Mouse (Mus musculus) stomach, postnatal 0 days (tissue): ENCODE measurements around the gene Rubcnl. TPM values are rescaled to one million over a fixed set of nuclear protein-coding genes. Genes with fewer than 3 reads are reported as not detected.

ENCODE experiments used
- ATAC-seq: fragments of 200-750 bp; cut with Nextera tagmentation; 2 replicates; pipeline ENCODE4 v1.8.0; 2017; ENCODE audit not compliant: low FRiP score, low TSS enrichment
- DNase-seq: peaks from one replicate; pipeline ENCODE4 v3.0.0-alpha.2; 2016; ENCODE audit warnings: low spot score
- H3K27ac ChIP-seq: fragments of 300-500 bp; sonication (generic); replicated peaks from 2 replicates; pipeline ENCODE4 v1.5.1; 2014; ENCODE audit warnings: mild to moderate bottlenecking, control low read depth
- H3K27me3 ChIP-seq: fragments of 300-500 bp; sonication (generic); 2 replicates; pipeline ENCODE4 v1.6.1; 2014; ENCODE audit warnings: low read length; ENCODE audit not compliant: control insufficient read depth, insufficient read depth
- H3K36me3 ChIP-seq: fragments of 300-500 bp; sonication (generic); 2 replicates; pipeline ENCODE4 v1.6.1; 2014; ENCODE audit warnings: low read length, mixed read lengths; ENCODE audit not compliant: control insufficient read depth, insufficient read depth
- H3K4me1 ChIP-seq: fragments of 300-500 bp; sonication (generic); replicated peaks from 2 replicates; pipeline ENCODE4 v1.6.1; 2014; ENCODE audit warnings: antibody characterized with exemption; ENCODE audit not compliant: control insufficient read depth, insufficient read depth
- H3K4me2 ChIP-seq: fragments of 300-500 bp; sonication (generic); replicated peaks from 2 replicates; pipeline ENCODE4 v1.6.1; 2014; ENCODE audit warnings: low read depth, mild to moderate bottlenecking, control low read depth, moderate library complexity
- H3K4me3 ChIP-seq: fragments of 300-500 bp; sonication (generic); 2 replicates; pipeline ENCODE4 v1.5.1; 2014; ENCODE audit warnings: low read depth, low read length, control low read depth
- H3K9ac ChIP-seq: fragments of 300-500 bp; sonication (generic); 2 replicates; pipeline ENCODE4 v1.6.1; 2014; ENCODE audit warnings: mild to moderate bottlenecking, low read length, control low read depth, mixed read lengths
- H3K9me3 ChIP-seq: fragments of 300-500 bp; sonication (generic); 2 replicates; pipeline ENCODE4 v1.6.1; 2016; ENCODE audit warnings: low read length; ENCODE audit not compliant: control insufficient read depth
- CTCF ChIP-seq: IDR thresholded peaks from 2 replicates; pipeline ENCODE4 v1.5.1; 2016; ENCODE audit warnings: antibody characterized with exemption, low read depth, mild to moderate bottlenecking, moderate library complexity
- EP300 ChIP-seq: optimal IDR thresholded peaks from 2 replicates; pipeline ENCODE3; 2016; ENCODE audit warnings: antibody characterized with exemption
- WGBS: fragments of 180-500 bp; shearing (Covaris S2); extraction: QIAGEN DNeasy Blood & Tissue Kit; methylation state at CpG from one replicate; pipeline ENCODE4 v1.1.7; 2014; 5-methylcytosine and 5-hydroxymethylcytosine counted together
- polyA plus RNA-seq: library from polyadenylated mRNA; unstranded; fragments of >200 nt; fragmentation: Nextera tagmentation; extraction: Ambion mirVana; gene quantifications from 2 replicates; pipeline ENCODE4 v1.2.1, GENCODE M21; 2015

Gene Rubcnl
- polyA plus RNA-seq, 1 experiment from 2014 or later, result 0.27 TPM

GRCm38 (mm10) chr14:74990504-74990903 is 25.3 kb upstream of the Rubcnl start:
- H3K27ac ChIP-seq, result no peak overlapping the region
- no peak overlapping the region for H3K4me3 ChIP-seq
- no peak overlapping the region for H3K9ac ChIP-seq
- H3K4me2 ChIP-seq, result no peak overlapping the region
- WGBS, result 3% methylated on average over 1 of the region's 1 CpGs
- no peaks in the 10 kb centered on the region for H3K36me3 ChIP-seq
- ATAC-seq, result 0 out of 2 replicates have a peak, but pooled peaks have one; percentile 60
- no peak for DNase-seq
- no peaks in the 10 kb centered on the region for H3K9me3 ChIP-seq
- TF ChIP-seq CTCF, result peak; percentile 83
- no peak for TF ChIP-seq EP300
- no peaks in the 10 kb centered on the region for H3K4me1 ChIP-seq
- no peaks in the 10 kb centered on the region for H3K27me3 ChIP-seq

GRCm38 (mm10) chr14:74996556-74996955 is 19.3 kb upstream of the Rubcnl start:
- Histone ChIP-seq H3K9ac (no peak overlapping the region), H3K4me3 (no peak overlapping the region), H3K36me3 (no peaks in the 10 kb centered on the region), H3K4me1 (no peaks in the 10 kb centered on the region), H3K27ac (peak overlapping the region; percentile 35; the same call in 1 of the 2 replicates), H3K4me2 (no peak overlapping the region), H3K9me3 (no peaks in the 10 kb centered on the region), H3K27me3 (no peaks in the 10 kb centered on the region)
- no peak for ATAC-seq
- DNase-seq, result no peak
- TF ChIP-seq CTCF, result no peak
- WGBS, result 39% methylated on average over 3 of the region's 3 CpGs

DNA sequence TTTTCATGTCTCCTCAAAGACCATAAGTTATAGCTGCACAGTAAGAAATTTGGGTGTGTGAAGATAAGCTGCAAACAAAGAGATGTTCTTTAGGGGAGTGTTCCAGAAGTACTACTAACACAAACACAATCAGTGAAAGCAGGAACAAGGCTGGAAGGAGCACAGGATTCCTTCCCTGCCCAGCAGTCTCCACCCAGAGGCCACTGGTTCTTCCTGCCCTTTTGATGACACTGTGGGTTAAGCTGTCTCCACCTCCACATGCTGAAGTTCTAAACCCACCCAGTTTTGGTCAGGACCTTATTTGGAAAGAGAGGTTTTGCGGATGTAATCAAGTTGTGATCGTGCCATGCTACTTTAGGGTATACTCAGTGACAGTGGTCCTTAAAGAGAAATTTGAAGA is 18.8 kb upstream of the Rubcnl start:
- no peak for ATAC-seq
- no peaks in the 10 kb centered on the region for H3K9me3 ChIP-seq
- 85% methylated on average over 2 of the region's 2 CpGs for WGBS

GRCm38 (mm10) chr14:75001364-75001763 is 14.5 kb upstream of the Rubcnl start:
- Histone ChIP-seq H3K27ac (no peak overlapping the region), H3K27me3 (no peaks in the 10 kb centered on the region), H3K4me2 (no peak overlapping the region), H3K9me3 (no peaks in the 10 kb centered on the region), H3K4me3 (no peak overlapping the region), H3K36me3 (no peaks in the 10 kb centered on the region), H3K9ac (no peak overlapping the region), H3K4me1 (no peaks in the 10 kb centered on the region)
- TF ChIP-seq EP300 (no peak), CTCF (no peak)
- DNase-seq, result no peak
- no peak for ATAC-seq
- 73% methylated on average over 6 of the region's 6 CpGs for WGBS

More for the DNA sequence above, 18.8 kb upstream of the Rubcnl start:
- Histone ChIP-seq H3K9ac (no peak overlapping the region), H3K36me3 (no peaks in the 10 kb centered on the region), H3K4me2 (no peak overlapping the region), H3K4me3 (no peak overlapping the region), H3K27ac (0 out of 2 replicates have a peak overlapping the region, but pooled peaks have one; percentile 35), H3K27me3 (no peaks in the 10 kb centered on the region), H3K4me1 (no peaks in the 10 kb centered on the region)
- DNase-seq, result no peak
- TF ChIP-seq CTCF (no peak), EP300 (no peak)

- H3K9me3 ChIP-seq, result no peaks in the 10 kb centered on the region
- no peak overlapping the region for H3K4me2 ChIP-seq
- H3K4me3 ChIP-seq, result no peak overlapping the region
- no peak overlapping the region for H3K27ac ChIP-seq
- no peaks in the 10 kb centered on the region for H3K36me3 ChIP-seq
- no peak for ATAC-seq
- WGBS, result 51% methylated on average over 3 of the region's 3 CpGs
- no peak overlapping the region for H3K9ac ChIP-seq
- H3K4me1 ChIP-seq, result no peaks in the 10 kb centered on the region
- no peak for TF ChIP-seq EP300
- TF ChIP-seq CTCF, result no peak
- no peaks in the 10 kb centered on the region for H3K27me3 ChIP-seq
- DNase-seq, result no peak
Measured at GRCm38 (mm10) chr14:75003356-75003755, 12.5 kb upstream of the Rubcnl start.

DNA sequence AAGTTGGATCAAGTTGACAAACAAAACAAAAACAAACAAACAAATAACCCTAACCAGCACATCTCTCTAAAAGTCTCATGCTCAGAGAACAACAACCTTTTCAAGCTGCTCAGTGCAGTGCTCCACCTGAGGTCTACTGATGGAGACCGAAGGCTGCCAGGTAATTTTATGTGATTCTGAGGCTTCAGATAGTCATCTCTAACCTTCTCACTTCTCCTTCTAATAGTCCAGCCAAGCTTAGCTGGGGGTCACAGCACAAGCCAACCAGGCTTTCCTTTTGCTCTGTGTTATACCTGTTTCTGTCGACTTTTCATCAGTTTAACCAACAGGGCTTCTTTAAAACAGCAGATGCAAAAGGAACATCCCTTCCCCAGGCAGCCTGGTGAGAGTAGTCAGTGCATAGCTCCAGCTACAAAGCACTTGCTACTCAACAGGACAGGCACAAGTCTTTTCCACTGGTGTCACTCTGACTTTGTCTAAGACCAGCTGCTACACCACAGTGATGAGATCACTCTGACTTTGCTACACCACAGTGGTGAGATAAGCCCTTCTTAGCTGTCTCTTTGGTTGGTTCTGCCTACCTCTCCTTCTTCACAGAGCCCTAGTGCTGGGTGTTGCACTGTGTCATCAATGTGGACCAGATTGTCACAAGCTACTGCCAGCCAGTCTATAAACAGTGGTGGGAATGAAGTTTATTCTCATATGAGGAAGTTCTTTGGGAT is 10.2 kb upstream of the Rubcnl start:
- no peak overlapping the region for H3K9ac ChIP-seq
- H3K4me1 ChIP-seq, result no peaks in the 10 kb centered on the region
- no peak for DNase-seq
- H3K9me3 ChIP-seq, result no peaks in the 10 kb centered on the region
- no peak overlapping the region for H3K4me3 ChIP-seq
- H3K27me3 ChIP-seq, result no peaks in the 10 kb centered on the region
- no peaks in the 10 kb centered on the region for H3K36me3 ChIP-seq
- no peak overlapping the region for H3K4me2 ChIP-seq
- TF ChIP-seq CTCF (no peak), EP300 (no peak)
- no peak for ATAC-seq
- no peak overlapping the region for H3K27ac ChIP-seq
- WGBS, result 83% methylated on average over 2 of the region's 2 CpGs
